Mouse (Mus musculus) layer of hippocampus, adult 8-10 months (tissue): ENCODE data around the gene Rnf20. TPM values are rescaled to one million over a fixed set of nuclear protein-coding genes. Genes with fewer than 3 reads are reported as not detected.
A peak's percentile ranks its signal among the peaks of the same experiment; 100 is the strongest.
"Not testable (repeated sequence)": the region's sequence is repeated elsewhere in the genome, so short reads cannot be mapped to it uniquely, and the experiment has no call there.

Experiments
- DNase-seq, 2 experiments: peaks; one replicate each; pipeline ENCODE4 v3.0.0; 2022; ENCODE audit warnings: low spot score in 2 of 2
- total RNA-seq, 4 experiments: library from RNA; stranded (reverse); gene quantifications; 2 replicates each; pipeline ENCODE4 v1.2.4; 2022

The Rnf20 gene
- total RNA-seq, result 10 to 100 TPM; 69.0 to 90.0 (median 83.4) TPM

GRCm38 (mm10) chr4:49631319-49632138 is at the start of gene Rnf20:
Rnf20 (plus strand) TSS chr4:49632006.
- DNase-seq, result peak; percentile 95 to 96

DNA sequence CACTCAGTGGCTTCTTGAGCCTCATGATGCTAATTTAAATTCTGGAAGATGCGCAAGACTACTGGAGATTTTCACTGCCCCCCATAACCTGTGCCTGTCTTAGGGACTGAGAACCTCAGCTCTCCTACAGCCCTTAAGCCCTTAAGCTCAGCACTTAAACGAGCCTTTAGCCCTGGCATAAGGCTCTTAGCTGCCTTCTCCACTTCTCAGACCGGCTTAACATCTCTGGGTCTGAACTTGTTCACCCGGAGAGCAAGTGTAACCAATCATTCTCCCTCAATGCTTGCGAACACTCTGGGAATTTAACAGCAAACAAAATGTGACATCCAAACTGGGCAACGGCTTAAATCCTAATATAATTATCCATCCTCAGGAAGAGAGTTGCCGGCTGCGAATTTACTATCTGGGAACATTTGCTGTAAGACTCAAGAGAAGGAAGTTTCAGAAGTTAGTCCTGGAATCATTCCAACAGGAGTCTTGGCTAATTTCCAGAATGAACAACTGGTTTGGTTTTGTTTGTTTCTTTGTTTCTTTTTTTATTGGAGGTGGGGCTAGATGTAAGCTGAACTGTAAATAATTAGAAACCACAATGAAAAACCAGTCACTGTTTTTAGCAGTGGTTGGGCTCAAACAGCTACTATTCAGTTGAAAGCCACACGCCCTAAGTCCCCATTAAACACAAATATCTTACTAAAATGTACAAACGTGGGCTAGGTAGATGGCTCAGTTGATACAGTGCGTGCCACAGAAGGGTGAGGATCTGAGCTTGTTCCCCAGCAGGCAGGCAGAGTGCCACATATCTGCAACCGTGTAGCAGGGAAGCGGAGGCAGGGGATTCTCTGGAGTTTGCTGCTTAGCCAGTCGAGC is 47.6 kb upstream of the Rnf20 start:
- DNase-seq, result no peak

DNA sequence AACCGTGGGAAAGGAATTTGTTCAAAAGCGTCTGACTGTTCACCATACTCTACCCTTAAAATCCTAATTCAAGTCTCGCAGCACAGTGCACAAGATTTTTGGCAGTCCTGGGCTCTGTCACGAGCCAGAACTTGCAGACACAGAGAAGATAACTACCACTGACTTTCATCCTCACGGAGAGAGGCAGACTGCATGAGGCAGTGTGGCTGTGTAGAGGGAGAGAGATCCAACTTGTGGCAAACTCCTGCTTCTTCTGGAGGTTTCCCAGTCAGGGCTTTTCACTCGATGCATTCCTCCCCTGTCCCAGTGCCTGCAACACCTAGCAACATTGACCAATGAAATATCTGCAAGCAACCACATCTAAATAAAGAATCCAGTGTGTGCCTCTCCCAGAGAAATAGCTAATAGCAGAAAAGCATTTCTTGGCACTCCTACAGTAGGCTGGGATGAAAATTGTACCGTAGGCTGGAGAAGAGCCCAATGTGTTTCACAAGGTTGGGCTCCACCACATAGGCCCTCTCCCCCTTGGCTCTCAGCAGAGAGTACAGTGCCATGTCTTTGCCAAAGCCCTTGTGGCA is 46.2 kb upstream of the Rnf20 start:
- no peak for DNase-seq

DNA sequence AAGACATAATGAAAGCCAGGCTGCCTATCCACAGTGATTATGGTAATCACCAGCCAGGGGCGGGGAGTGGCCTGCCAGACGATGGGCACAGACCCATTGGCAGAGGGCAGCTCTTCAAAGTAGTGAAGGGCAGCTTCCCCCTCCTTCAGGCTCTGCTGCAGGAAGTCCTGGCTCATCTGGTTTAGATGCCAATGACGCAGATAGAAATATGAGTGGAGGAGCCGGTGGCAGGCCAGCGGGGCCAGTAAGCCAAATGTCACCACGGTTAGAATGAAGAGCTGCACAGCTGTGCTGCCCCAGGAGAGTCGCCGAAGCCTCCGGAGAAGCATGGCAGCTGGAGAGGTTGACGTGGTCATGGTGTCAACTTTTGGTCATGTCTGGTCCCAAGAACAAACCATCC is 45.0 kb upstream of the Rnf20 start:
- no peak for DNase-seq

DNA sequence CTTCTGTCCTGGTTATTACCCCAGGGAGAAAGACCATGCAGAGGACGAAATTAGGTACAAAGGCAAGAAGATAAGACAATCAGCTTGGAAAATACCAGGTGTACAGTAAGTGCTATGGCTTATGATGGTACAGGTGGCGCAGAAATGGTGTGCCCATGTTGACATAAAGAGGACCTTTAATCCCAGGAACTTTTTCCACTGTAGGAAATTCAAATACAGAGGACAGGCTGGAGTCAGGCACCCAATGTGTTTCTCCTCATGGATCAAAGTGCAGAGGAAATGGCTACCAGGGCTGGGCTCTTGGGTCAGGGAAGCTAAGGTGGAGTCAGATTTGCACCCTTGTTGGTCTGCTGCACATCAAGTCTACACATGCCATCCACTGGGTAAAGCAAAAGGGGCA is 41.7 kb upstream of the Rnf20 start:
- DNase-seq, result no peak

GRCm38 (mm10) chr4:49596846-49597182 is 35.0 kb upstream of the Rnf20 start:
- DNase-seq, result no peak

DNA sequence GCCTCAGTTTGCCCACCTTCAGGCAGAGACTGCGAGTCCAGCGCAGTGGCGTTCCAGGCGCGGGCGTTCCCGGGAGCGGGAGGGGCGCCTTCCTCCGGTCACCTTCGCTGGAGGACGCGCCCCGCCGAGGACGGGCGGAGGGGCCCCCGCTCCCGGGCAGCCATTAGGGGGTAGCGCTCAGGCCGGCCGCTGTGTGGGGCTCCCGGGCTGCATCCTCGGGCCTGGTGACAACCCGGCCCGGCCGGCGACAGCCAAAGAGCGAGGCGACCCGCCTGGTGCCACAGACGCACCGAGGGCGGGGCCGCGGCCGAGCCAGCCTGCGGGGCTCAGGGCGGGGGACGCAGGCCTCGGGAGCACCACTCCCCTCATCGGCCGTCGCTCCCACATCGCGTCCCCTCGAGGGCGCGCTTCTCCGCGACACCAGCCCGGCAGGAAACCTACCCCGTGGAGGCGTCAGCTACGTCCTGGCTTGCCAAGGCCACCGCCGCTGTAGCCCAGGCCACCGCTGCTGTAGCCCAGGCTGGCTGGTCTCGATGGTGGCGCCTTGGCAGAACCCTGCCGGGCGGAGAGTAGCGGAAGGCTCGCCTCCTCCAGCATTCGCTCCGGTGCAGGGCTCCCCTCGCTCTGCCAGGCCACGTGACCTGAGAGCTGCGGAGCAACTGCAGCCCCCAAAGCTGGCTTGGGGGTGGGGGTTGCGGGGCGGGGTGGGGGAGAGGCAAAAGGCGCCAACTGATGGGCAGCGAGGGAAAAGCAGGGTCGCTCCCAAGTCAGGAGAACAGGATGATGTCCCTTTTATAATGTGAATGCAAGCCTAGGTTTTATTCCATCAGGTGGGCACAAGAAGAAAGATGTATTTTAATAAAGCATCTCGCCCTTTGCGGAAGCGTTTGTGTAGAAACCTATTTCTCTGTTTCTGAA is 34.4 kb upstream of the Rnf20 start, which contains the start of gene Tmem246:
Tmem246 (minus strand) TSS at position 694 of the 918 bp plus-strand sequence.
- DNase-seq, result peak; percentile 53 to 63

- no peak for DNase-seq
These were observed 28.6 kb upstream of the Rnf20 start for GRCm38 (mm10) chr4:49603161-49603560.

GRCm38 (mm10) chr4:49604016-49604546 is 27.7 kb upstream of the Rnf20 start:
- no peak for DNase-seq

DNA sequence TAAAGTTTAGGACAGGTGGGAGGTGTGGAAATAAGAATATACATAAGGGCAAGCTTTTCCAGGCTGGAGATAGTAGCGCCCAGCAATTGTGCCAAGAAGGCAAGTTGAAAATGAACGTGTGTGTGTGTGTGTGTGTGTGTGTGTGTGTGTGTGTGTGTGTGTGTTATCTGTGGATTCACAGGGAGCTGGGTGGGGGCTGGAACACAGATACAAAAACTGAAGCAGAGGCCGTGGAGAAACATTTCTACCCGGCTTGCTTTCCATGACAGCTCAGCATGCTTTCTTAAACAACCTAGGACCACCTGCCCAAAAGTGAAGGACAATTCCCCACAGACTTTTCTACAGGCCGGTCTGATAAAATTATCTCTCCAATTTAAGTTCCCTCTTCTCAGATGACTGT is 27.2 kb upstream of the Rnf20 start:
- no peak for DNase-seq

GRCm38 (mm10) chr4:49605459-49605858 is 26.3 kb upstream of the Rnf20 start:
- no peak for DNase-seq

GRCm38 (mm10) chr4:49616924-49617323 is 14.9 kb upstream of the Rnf20 start:
- no peak for DNase-seq

- DNase-seq, result not testable (repeated sequence)
These were observed 11.9 kb upstream of the Rnf20 start for GRCm38 (mm10) chr4:49619861-49620260.

DNA sequence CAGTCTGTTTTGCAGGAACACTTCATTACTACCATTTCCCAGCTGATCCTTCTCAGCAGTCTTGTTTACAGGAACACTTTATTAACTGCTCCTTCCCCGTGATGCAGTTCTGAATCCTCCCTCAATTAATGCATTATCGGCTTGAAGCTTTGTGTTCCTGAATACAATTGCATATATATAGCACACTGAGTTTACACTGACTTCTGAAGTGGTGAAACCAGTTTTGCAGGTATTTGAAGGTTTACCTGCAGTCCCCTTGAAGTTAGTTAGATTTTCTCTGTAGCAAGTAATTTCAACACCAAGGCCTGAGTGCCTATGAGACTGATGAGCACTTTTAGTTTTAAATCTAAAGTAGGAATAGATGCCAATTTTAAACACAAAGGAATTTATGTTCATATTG is 9.5 kb upstream of the Rnf20 start:
- DNase-seq, result no peak

DNA sequence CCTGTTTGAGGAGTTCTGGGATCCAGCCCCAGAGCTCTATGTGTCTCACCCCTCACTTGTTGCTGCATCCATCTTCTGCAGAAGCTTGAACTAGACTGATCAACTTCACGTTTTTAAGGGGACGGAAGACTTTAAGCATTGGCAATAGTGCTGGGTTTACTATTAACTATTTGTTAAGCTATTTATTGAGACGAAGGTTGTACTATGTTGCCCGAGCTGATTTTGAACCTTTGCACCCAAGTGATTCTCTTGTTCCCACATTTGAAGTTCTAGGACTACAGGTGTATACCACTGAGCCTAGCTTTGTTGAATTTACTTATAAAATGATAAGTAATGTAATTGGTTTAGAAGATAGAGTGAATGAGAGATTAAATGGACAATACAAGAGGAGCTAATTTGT is 7.9 kb upstream of the Rnf20 start:
- no peak for DNase-seq

GRCm38 (mm10) chr4:49624969-49625368 is 6.8 kb upstream of the Rnf20 start:
- not testable (repeated sequence) for DNase-seq

- peak; percentile 61 to 85 for DNase-seq
These were observed 4.8 kb upstream of the Rnf20 start for GRCm38 (mm10) chr4:49626973-49627372.

DNA sequence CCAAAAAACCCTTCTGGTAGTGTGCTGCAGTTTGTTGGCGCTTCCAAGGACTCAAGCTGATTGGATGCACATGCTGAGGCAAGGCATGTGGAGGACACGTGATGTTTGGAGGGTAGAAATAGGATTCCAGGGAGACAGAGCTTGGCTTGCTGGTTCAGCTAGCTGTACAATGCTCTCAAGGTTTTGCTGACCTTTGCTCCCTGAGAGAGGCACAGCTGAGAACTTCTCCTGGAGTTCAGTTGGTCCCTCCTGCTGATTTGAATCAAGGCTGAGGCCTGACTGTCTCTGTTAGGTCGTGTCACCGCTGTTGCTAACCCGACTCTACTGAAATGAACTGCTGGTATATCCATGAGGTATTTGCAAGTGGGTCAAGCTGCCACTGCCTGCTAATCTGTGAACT is 2.9 kb upstream of the Rnf20 start:
- no peak for DNase-seq

- no peak for DNase-seq
These were observed 304 bp downstream of the Rnf20 start for GRCm38 (mm10) chr4:49632139-49632481.

DNA sequence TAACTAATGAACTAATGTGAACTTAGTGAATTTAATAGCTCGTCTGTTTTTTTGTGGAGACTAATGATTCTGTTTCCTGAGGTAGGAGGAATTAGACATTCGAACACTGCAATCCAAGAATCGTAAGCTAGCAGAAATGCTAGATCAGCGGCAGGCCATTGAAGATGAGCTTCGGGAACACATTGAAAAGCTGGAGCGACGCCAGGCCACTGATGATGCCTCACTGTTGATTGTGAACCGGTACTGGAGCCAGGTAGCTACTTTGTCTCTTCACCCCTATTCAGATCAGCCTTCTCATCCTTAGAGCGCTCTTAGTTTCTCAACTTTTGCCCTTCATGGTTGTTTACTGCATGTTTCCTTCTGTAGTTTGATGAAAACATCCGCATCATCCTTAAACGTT is 6.0 kb downstream of the Rnf20 start:
- DNase-seq, result no peak

- no peak for DNase-seq
These were observed 8.1 kb downstream of the Rnf20 start for GRCm38 (mm10) chr4:49639913-49640312.
